Mouse (Mus musculus) forebrain, embryonic 15.5 days (tissue): ENCODE measurements at regions not wholly inside any gene's neighbourhood (a gene's known extent, or its start where the extent isn't known, plus 50 kb on each side); places are given as distances from the start of the nearest gene placed in this dataset.
A peak's percentile ranks its signal among the peaks of the same experiment; 100 is the strongest.
"Not testable (repeated sequence)": the region's sequence is repeated elsewhere in the genome, so short reads cannot be mapped to it uniquely, and the experiment has no call there.

ENCODE experiments used
- ATAC-seq: fragments of 200-750 bp; cut with Nextera tagmentation; replicated peaks from 2 replicates; pipeline ENCODE4 v1.8.0; 2017; ENCODE audit warnings: mild to moderate bottlenecking, moderate TSS enrichment, moderate library complexity
- H3K27ac ChIP-seq: fragments of 300-500 bp; sonication (generic); replicated peaks from 2 replicates; pipeline ENCODE4 v1.5.1; 2015; ENCODE audit warnings: mild to moderate bottlenecking, inconsistent platforms
- H3K27me3 ChIP-seq: fragments of 300-500 bp; sonication (generic); 2 replicates; pipeline ENCODE4 v1.6.1; 2015; ENCODE audit warnings: inconsistent platforms
- H3K36me3 ChIP-seq: fragments of 300-500 bp; sonication (generic); 2 replicates; pipeline ENCODE4 v1.6.1; 2015; ENCODE audit warnings: mild to moderate bottlenecking, inconsistent platforms
- H3K4me1 ChIP-seq: fragments of 300-500 bp; sonication (generic); 2 replicates; pipeline ENCODE4 v1.6.1; 2015; ENCODE audit warnings: inconsistent platforms
- H3K4me2 ChIP-seq: fragments of 300-500 bp; sonication (generic); replicated peaks from 2 replicates; pipeline ENCODE4 v1.6.1; 2015; ENCODE audit warnings: mild to moderate bottlenecking, inconsistent platforms
- H3K4me3 ChIP-seq: fragments of 300-500 bp; sonication (generic); 2 replicates; pipeline ENCODE4 v1.5.1; 2015; ENCODE audit warnings: mild to moderate bottlenecking, inconsistent platforms
- H3K9ac ChIP-seq: fragments of 300-500 bp; sonication (generic); replicated peaks from 2 replicates; pipeline ENCODE4 v1.6.1; 2015; ENCODE audit warnings: mild to moderate bottlenecking, inconsistent platforms
- H3K9me3 ChIP-seq: fragments of 300-500 bp; sonication (generic); 2 replicates; pipeline ENCODE4 v1.6.1; 2016; ENCODE audit warnings: inconsistent platforms
- WGBS: fragments of 180-500 bp; shearing (Covaris S2); methylation state at CpG from one replicate; pipeline ENCODE4 v1.1.7; 2015; ENCODE audit warnings: mixed read lengths; 5-methylcytosine and 5-hydroxymethylcytosine counted together

- H3K9ac ChIP-seq, result no peak overlapping the region
- no peaks in the 10 kb centered on the region for H3K27me3 ChIP-seq
- H3K4me3 ChIP-seq, result no peak overlapping the region
- 0 out of 2 replicates have a peak, but pooled peaks cover 9% of the 10 kb centered on the region for H3K4me1 ChIP-seq
- no peak for ATAC-seq
- no peaks in the 10 kb centered on the region for H3K9me3 ChIP-seq
- H3K36me3 ChIP-seq, result no peaks in the 10 kb centered on the region
- 88% methylated on average over 2 of the region's 2 CpGs for WGBS
- no peak overlapping the region for H3K4me2 ChIP-seq
- no peak overlapping the region for H3K27ac ChIP-seq
Measured at GRCm38 (mm10) chr10:118045427-118045826, 96.2 kb upstream of the Mdm1 start.

- Histone ChIP-seq H3K36me3 (no peaks in the 10 kb centered on the region), H3K27ac (no peak overlapping the region), H3K9ac (no peak overlapping the region), H3K9me3 (no peaks in the 10 kb centered on the region), H3K4me1 (0 out of 2 replicates have a peak, but pooled peaks cover 9% of the 10 kb centered on the region), H3K27me3 (no peaks in the 10 kb centered on the region), H3K4me2 (no peak overlapping the region), H3K4me3 (no peak overlapping the region)
- WGBS, result 69% methylated on average over 4 of the region's 4 CpGs
- ATAC-seq, result no peak
Measured at GRCm38 (mm10) chr10:118046328-118046727, 95.3 kb upstream of the Mdm1 start.

GRCm38 (mm10) chr10:118046831-118047230 is 94.8 kb upstream of the Mdm1 start:
- Histone ChIP-seq H3K9ac (no peak overlapping the region), H3K4me2 (no peak overlapping the region), H3K27ac (no peak overlapping the region), H3K9me3 (no peaks in the 10 kb centered on the region), H3K4me3 (no peak overlapping the region), H3K36me3 (no peaks in the 10 kb centered on the region), H3K4me1 (0 out of 2 replicates have a peak, but pooled peaks cover 9% of the 10 kb centered on the region), H3K27me3 (no peaks in the 10 kb centered on the region)
- no peak for ATAC-seq
- 97% methylated on average over 1 of the region's 1 CpGs for WGBS

GRCm38 (mm10) chr10:118049330-118049729 is 92.3 kb upstream of the Mdm1 start:
- WGBS, result 83% methylated on average over 10 of the region's 10 CpGs
- H3K9me3 ChIP-seq, result no peaks in the 10 kb centered on the region; the same call in 1 of the 2 replicates

GRCm38 (mm10) chr10:118050152-118050641 is 91.4 kb upstream of the Mdm1 start:
- no peaks in the 10 kb centered on the region for H3K36me3 ChIP-seq
- 88% methylated on average over 5 of the region's 5 CpGs for WGBS
- H3K4me2 ChIP-seq, result no peak overlapping the region
- no peak overlapping the region for H3K9ac ChIP-seq
- no peak overlapping the region for H3K27ac ChIP-seq
- H3K4me3 ChIP-seq, result no peak overlapping the region
- no peaks in the 10 kb centered on the region for H3K27me3 ChIP-seq
- ATAC-seq, result no peak
- H3K9me3 ChIP-seq, result no peaks in the 10 kb centered on the region; the same call in 1 of the 2 replicates
- H3K4me1 ChIP-seq, result no peaks in the 10 kb centered on the region

More at GRCm38 (mm10) chr10:118049330-118049729, 92.3 kb upstream of the Mdm1 start:
- Histone ChIP-seq H3K27me3 (no peaks in the 10 kb centered on the region), H3K4me2 (no peak overlapping the region), H3K9ac (no peak overlapping the region), H3K4me3 (no peak overlapping the region), H3K27ac (no peak overlapping the region), H3K4me1 (0 out of 2 replicates have a peak, but pooled peaks cover 6% of the 10 kb centered on the region), H3K36me3 (no peaks in the 10 kb centered on the region)
- ATAC-seq, result no peak

- H3K4me1 ChIP-seq, result peaks cover 3% of the 10 kb centered on the region; the same call in 1 of the 2 replicates
- H3K36me3 ChIP-seq, result no peaks in the 10 kb centered on the region
- no peak overlapping the region for H3K4me2 ChIP-seq
- H3K9me3 ChIP-seq, result no peaks in the 10 kb centered on the region; the same call in 1 of the 2 replicates
- no peaks in the 10 kb centered on the region for H3K27me3 ChIP-seq
- H3K27ac ChIP-seq, result no peak overlapping the region
- 91% methylated on average over 11 of the region's 11 CpGs for WGBS
- ATAC-seq, result no peak
- no peak overlapping the region for H3K4me3 ChIP-seq
- H3K9ac ChIP-seq, result no peak overlapping the region
Measured at GRCm38 (mm10) chr10:118052042-118052441, 89.6 kb upstream of the Mdm1 start.

GRCm38 (mm10) chr10:118052477-118052876 is 89.1 kb upstream of the Mdm1 start:
- no peak overlapping the region for H3K27ac ChIP-seq
- no peak for ATAC-seq
- no peak overlapping the region for H3K9ac ChIP-seq
- H3K9me3 ChIP-seq, result no peaks in the 10 kb centered on the region; the same call in 1 of the 2 replicates
- H3K36me3 ChIP-seq, result no peaks in the 10 kb centered on the region
- H3K4me3 ChIP-seq, result no peak overlapping the region
- peaks cover 4% of the 10 kb centered on the region; the same call in 1 of the 2 replicates for H3K4me1 ChIP-seq
- no peak overlapping the region for H3K4me2 ChIP-seq
- 85% methylated on average over 12 of the region's 12 CpGs for WGBS
- no peaks in the 10 kb centered on the region for H3K27me3 ChIP-seq

- peaks cover 7% of the 10 kb centered on the region; the same call in 1 of the 2 replicates for H3K4me1 ChIP-seq
- ATAC-seq, result no peak
- H3K4me3 ChIP-seq, result no peak overlapping the region
- H3K4me2 ChIP-seq, result no peak overlapping the region
- 90% methylated on average over 5 of the region's 5 CpGs for WGBS
- H3K9me3 ChIP-seq, result no peaks in the 10 kb centered on the region; the same call in 1 of the 2 replicates
- H3K27ac ChIP-seq, result no peak overlapping the region
- no peaks in the 10 kb centered on the region for H3K36me3 ChIP-seq
- no peak overlapping the region for H3K9ac ChIP-seq
- no peaks in the 10 kb centered on the region for H3K27me3 ChIP-seq
Measured at GRCm38 (mm10) chr10:118053037-118053436, 88.6 kb upstream of the Mdm1 start.

- 14% methylated on average over 9 of the region's 9 CpGs for WGBS
- no peak overlapping the region for H3K4me3 ChIP-seq
- 0 out of 2 replicates have a peak, but pooled peaks have one; percentile 26 for ATAC-seq
- H3K27ac ChIP-seq, result no peak overlapping the region
- H3K4me1 ChIP-seq, result peaks cover 7% of the 10 kb centered on the region; the same call in 1 of the 2 replicates
- no peaks in the 10 kb centered on the region for H3K36me3 ChIP-seq
- 0 out of 2 replicates have a peak overlapping the region, but pooled peaks have one; percentile 26 for H3K9ac ChIP-seq
- H3K27me3 ChIP-seq, result no peaks in the 10 kb centered on the region
- H3K9me3 ChIP-seq, result no peaks in the 10 kb centered on the region; the same call in 1 of the 2 replicates
- H3K4me2 ChIP-seq, result peak overlapping the region; percentile 20
Measured at GRCm38 (mm10) chr10:118056789-118057271, 84.8 kb upstream of the Mdm1 start.

GRCm38 (mm10) chr10:118057516-118057915 is 84.1 kb upstream of the Mdm1 start:
- no peak overlapping the region for H3K27ac ChIP-seq

GRCm38 (mm10) chr10:118064816-118065216 is 76.8 kb upstream of the Mdm1 start:
- Histone ChIP-seq H3K4me1 (no peaks in the 10 kb centered on the region), H3K27me3 (no peaks in the 10 kb centered on the region), H3K4me2 (no peak overlapping the region), H3K4me3 (no peak overlapping the region), H3K27ac (no peak overlapping the region), H3K9me3 (no peaks in the 10 kb centered on the region), H3K9ac (no peak overlapping the region), H3K36me3 (no peaks in the 10 kb centered on the region)
- no peak for ATAC-seq
- WGBS, result 63% methylated on average over 7 of the region's 7 CpGs

More at GRCm38 (mm10) chr10:118057516-118057915, 84.1 kb upstream of the Mdm1 start:
- Histone ChIP-seq H3K4me2 (no peak overlapping the region), H3K4me1 (peaks cover 7% of the 10 kb centered on the region; the same call in 1 of the 2 replicates), H3K9me3 (no peaks in the 10 kb centered on the region; the same call in 1 of the 2 replicates), H3K4me3 (no peak overlapping the region), H3K36me3 (no peaks in the 10 kb centered on the region), H3K27me3 (no peaks in the 10 kb centered on the region), H3K9ac (no peak overlapping the region)
- no peak for ATAC-seq
- 63% methylated on average over 3 of the region's 3 CpGs for WGBS

GRCm38 (mm10) chr10:118076341-118076740 is 65.3 kb upstream of the Mdm1 start:
- WGBS, result 96% methylated on average over 9 of the region's 11 CpGs

More at GRCm38 (mm10) chr10:118076341-118076740, 65.3 kb upstream of the Mdm1 start:
- H3K27me3 ChIP-seq, H3K27ac ChIP-seq, H3K36me3 ChIP-seq, H3K9me3 ChIP-seq, ATAC-seq, H3K4me2 ChIP-seq, H3K4me3 ChIP-seq, H3K9ac ChIP-seq, H3K4me1 ChIP-seq: not testable (repeated sequence)
